15 mouse cellular contexts compared by ENCODE assay signal in genomic region chr13:97237700-97238099, GRCm38 (mm10). TPM values are rescaled to one million over a fixed set of nuclear protein-coding genes. Genes with fewer than 3 reads are reported as not detected.
A peak's percentile ranks its signal among the peaks of the same experiment; 100 is the strongest.
DNase-seq lines count a peak whose midpoint lies in the region; ATAC-seq lines count a peak whose summit lies in the region.
"Had no signal": no experiment of that assay in that cellular context is flagged by ENCODE, and none has a peak within 500 bp of the region (broad histone marks: within the 10 kb centered on the region; RNA-seq: fewer than 3 reads in every experiment).

No protein-coding gene starts in this region.

- H3K4me2 ChIP-seq in heart, embryonic 16.5 days (ENCODE audit: low read depth, low read length): no peak overlapping the region
- H3K4me2 ChIP-seq in neural tube, embryonic 13.5 days: no peak overlapping the region
- H3K4me2 ChIP-seq in hindbrain, embryonic 12.5 days (replicated peaks): no peak overlapping the region
- H3K4me2 ChIP-seq: liver, embryonic 12.5 days had no signal

- peaks cover 21% of the 10 kb centered on the region for H3K4me1 ChIP-seq in heart, embryonic 16.5 days (ENCODE audit: control insufficient read depth, insufficient read depth, low read length)
- peaks cover 53% of the 10 kb centered on the region for H3K4me1 ChIP-seq in neural tube, embryonic 13.5 days (replicated peaks)
- H3K4me1 ChIP-seq in hindbrain, embryonic 12.5 days: peaks cover 29% of the 10 kb centered on the region

- no peaks in the 10 kb centered on the region for H3K9me3 ChIP-seq in heart, embryonic 16.5 days (replicated peaks; ENCODE audit: control insufficient read depth, low read length)
- no peaks in the 10 kb centered on the region for H3K9me3 ChIP-seq in neural tube, embryonic 13.5 days
- H3K9me3 ChIP-seq in hindbrain, embryonic 12.5 days (replicated peaks): no peaks in the 10 kb centered on the region
- H3K9me3 ChIP-seq: liver, embryonic 12.5 days had no signal

- 66% methylated on average over 3 of the region's 3 CpGs for WGBS in heart, embryonic 16.5 days
- WGBS in neural tube, embryonic 13.5 days: 33% methylated on average over 3 of the region's 3 CpGs
- WGBS in hindbrain, embryonic 12.5 days: 29% methylated on average over 3 of the region's 3 CpGs

- no peak overlapping the region for H3K9ac ChIP-seq in heart, embryonic 16.5 days (ENCODE audit: low read length)
- no peak overlapping the region for H3K9ac ChIP-seq in neural tube, embryonic 13.5 days
- H3K9ac ChIP-seq in hindbrain, embryonic 12.5 days: no peak overlapping the region
- H3K9ac ChIP-seq: liver, embryonic 12.5 days had no signal

- no peak for DNase-seq in heart, postnatal 4 days
- no peak for DNase-seq in neural tube, embryonic 10.5 days (ENCODE audit: extremely low spot score, low spot score)
- peak; percentile 36 for DNase-seq in retina, postnatal 7 days (ENCODE audit: low read depth, low spot score)
- no peak for DNase-seq in right cerebral cortex, postnatal 14 days
- DNase-seq in frontal cortex, postnatal 36 days (ENCODE audit: low spot score in 2 of 2): no peak
- DNase-seq: B cell, adult 2 months; cerebellum, adult 11-12 months; kidney, adult 9 months; thymus, postnatal 36 days had no signal

- H3K4me3 ChIP-seq in heart, embryonic 16.5 days (ENCODE audit: low read length): no peak overlapping the region
- H3K4me3 ChIP-seq in neural tube, embryonic 13.5 days: no peak overlapping the region
- H3K4me3 ChIP-seq in hindbrain, embryonic 12.5 days: no peak overlapping the region
- H3K4me3 ChIP-seq: liver, embryonic 12.5 days had no signal

- H3K27ac ChIP-seq in heart, embryonic 16.5 days (ENCODE audit: low read length): peak overlapping the region; percentile 74
- H3K27ac ChIP-seq in neural tube, embryonic 13.5 days (replicated peaks): peak overlapping the region; percentile 99
- peak overlapping the region; percentile 71 for H3K27ac ChIP-seq in hindbrain, embryonic 12.5 days
- H3K27ac ChIP-seq: liver, embryonic 12.5 days; macrophage had no signal

- H3K36me3 ChIP-seq in heart, embryonic 16.5 days (ENCODE audit: control insufficient read depth, insufficient read depth): no peaks in the 10 kb centered on the region
- no peaks in the 10 kb centered on the region for H3K36me3 ChIP-seq in neural tube, embryonic 13.5 days
- H3K36me3 ChIP-seq in hindbrain, embryonic 12.5 days: no peaks in the 10 kb centered on the region
- H3K36me3 ChIP-seq: liver, embryonic 12.5 days had no signal

- H3K27me3 ChIP-seq in heart, embryonic 16.5 days (ENCODE audit: control insufficient read depth, insufficient read depth, low read length): no peaks in the 10 kb centered on the region
- no peaks in the 10 kb centered on the region for H3K27me3 ChIP-seq in neural tube, embryonic 13.5 days
- H3K27me3 ChIP-seq in hindbrain, embryonic 12.5 days: no peaks in the 10 kb centered on the region
- H3K27me3 ChIP-seq: Patski had no signal

- ATAC-seq in heart, embryonic 16.5 days (replicated peaks; ENCODE audit: extremely low read depth, insufficient read depth, low FRiP score): no peak
- ATAC-seq in neural tube, embryonic 13.5 days (ENCODE audit: low read depth): no peak
- peak; percentile 42 for ATAC-seq in hindbrain, embryonic 12.5 days (ENCODE audit: low FRiP score)
- ATAC-seq: liver, embryonic 12.5 days; Patski had no signal

RNA-seq across cellular contexts. Expression of gene Enc1, which starts 3.2 kb away (rescaled TPM):
- polyA plus RNA-seq in heart, embryonic 16.5 days (2015; fragmentation: Nextera tagmentation; extraction: Ambion mirVana): 4.7 and 4.9 TPM in 2 replicates
- 10 to 100 TPM; 14.1 to 15.3 TPM for total RNA-seq in heart, postnatal 4 days (2021)
- 54.9 and 59.5 TPM in 2 replicates for polyA plus RNA-seq in neural tube, embryonic 13.5 days (2015; fragmentation: Nextera tagmentation; extraction: Ambion mirVana)
- polyA plus RNA-seq in hindbrain, embryonic 12.5 days (2016; fragmentation: Nextera tagmentation; extraction: Ambion mirVana): 28.8 and 29.1 TPM in 2 replicates

RNA-seq across cellular contexts. Expression of gene Hexb, which starts 39.5 kb away (rescaled TPM):
- polyA plus RNA-seq in heart, embryonic 16.5 days (2015; fragmentation: Nextera tagmentation; extraction: Ambion mirVana): 37.0 and 46.5 TPM in 2 replicates
- total RNA-seq in heart, postnatal 4 days (2021): 10 to 100 TPM; 20.8 to 23.5 TPM
- 42.7 and 44.7 TPM in 2 replicates for polyA plus RNA-seq in neural tube, embryonic 13.5 days (2015; fragmentation: Nextera tagmentation; extraction: Ambion mirVana)
- 25.8 and 29.3 TPM in 2 replicates for polyA plus RNA-seq in hindbrain, embryonic 12.5 days (2016; fragmentation: Nextera tagmentation; extraction: Ambion mirVana)
